Mouse (Mus musculus) G1E (cell line): ENCODE data around the gene Dnajc14. TPM values are rescaled to one million over a fixed set of nuclear protein-coding genes. Genes with fewer than 3 reads are reported as not detected.

Experiments used
- ATAC-seq: 2 replicates; pipeline ENCODE4 v1.8.0; 2016; ENCODE audit warnings: mild to moderate bottlenecking; ENCODE audit not compliant: insufficient number of reproducible peaks, poor library complexity, low FRiP score, severe bottlenecking; ENCODE audit errors: extremely low read depth
- DNase-seq: peaks from one replicate; pipeline ENCODE4 v3.0.0; 2012; ENCODE audit warnings: low spot score
- H3K27me3 ChIP-seq: 2 replicates; pipeline ENCODE4 v1.6.1; 2012; ENCODE audit warnings: mild to moderate bottlenecking, low read length, inconsistent platforms; ENCODE audit not compliant: insufficient read depth
- H3K36me3 ChIP-seq: replicated peaks from 2 replicates; pipeline ENCODE3; 2012; ENCODE audit warnings: mild to moderate bottlenecking, inconsistent platforms
- H3K4me1 ChIP-seq: 2 replicates; pipeline ENCODE4 v1.6.1; 2012; ENCODE audit warnings: low read depth, low read length, inconsistent platforms, mixed read lengths; ENCODE audit not compliant: insufficient read depth
- H3K4me3 ChIP-seq: 2 replicates; pipeline ENCODE4 v1.5.1; 2012; ENCODE audit warnings: low read depth, mild to moderate bottlenecking, inconsistent platforms, low read length, moderate library complexity, mixed read lengths
- H3K9me3 ChIP-seq: replicated peaks from 2 replicates; pipeline ENCODE4 v1.6.1; 2012; ENCODE audit warnings: inconsistent platforms
- CTCF ChIP-seq: IDR thresholded peaks from 2 replicates; pipeline ENCODE4 v1.5.1; 2012; ENCODE audit warnings: low read depth, low read length, inconsistent platforms, mixed read lengths
- GATA1 ChIP-seq: IDR thresholded peaks from 2 replicates; pipeline ENCODE4 v1.6.1; 2012; ENCODE audit warnings: borderline replicate concordance, low read length, inconsistent platforms, mixed read lengths
- GATA2 ChIP-seq: IDR thresholded peaks from 2 replicates; pipeline ENCODE4 v1.6.1; 2012; ENCODE audit warnings: low read depth, low read length, inconsistent platforms, borderline replicate concordance
- POLR2AphosphoS5 ChIP-seq: IDR thresholded peaks from 2 replicates; pipeline ENCODE4 v1.6.1; 2012; ENCODE audit warnings: low read depth, low read length, inconsistent platforms; ENCODE audit not compliant: insufficient replicate concordance
- TAL1 ChIP-seq: conservative IDR thresholded peaks from 2 replicates; pipeline ENCODE4 v1.6.1; 2012; ENCODE audit warnings: low read depth, low read length, inconsistent platforms, mixed read lengths
- polyA plus RNA-seq: library from polyadenylated mRNA; stranded (reverse); fragments of >175 nt; gene quantifications from 2 replicates; pipeline ENCODE4 v1.2.3, GENCODE M21; 2012
- total RNA-seq, 2 experiments: library from RNA; stranded (forward) in 1 of 2; stranded (reverse) in 1 of 2; fragments of 200-1000 nt in 1 of 2; fragments of >200 nt in 1 of 2; fragmentation: Nextera tagmentation in 1 of 2; gene quantifications; 2 replicates each; pipeline ENCODE4 v1.2.3; 2014 to 2017

The Dnajc14 gene
- total and polyA plus RNA-seq, 3 experiments: 12.6 to 36.9 (median 20.6) TPM

- no peak for ATAC-seq
Measured at GRCm38 (mm10) chr10:128837400-128837799, 33.5 kb downstream of the Dnajc14 start.

GRCm38 (mm10) chr10:128839434-128839833 lies 35.6 kb downstream of the Dnajc14 start:
- Histone ChIP-seq H3K4me3 (no peak overlapping the region), H3K36me3 (peaks cover 85% of the 10 kb centered on the region), H3K4me1 (peaks cover 2% of the 10 kb centered on the region; the same call in 1 of the 2 replicates), H3K9me3 (no peaks in the 10 kb centered on the region), H3K27me3 (no peaks in the 10 kb centered on the region)
- DNase-seq (no peak), ATAC-seq (no peak)
- TF ChIP-seq GATA1 (no peak), GATA2 (no peak), TAL1 (no peak), CTCF (no peak), POLR2AphosphoS5 (no peak)

More at GRCm38 (mm10) chr10:128837400-128837799, 33.5 kb downstream of the Dnajc14 start:
- no peak for DNase-seq
- Histone ChIP-seq H3K36me3 (peaks cover 88% of the 10 kb centered on the region), H3K4me3 (no peak overlapping the region), H3K4me1 (peaks cover 2% of the 10 kb centered on the region; the same call in 1 of the 2 replicates), H3K9me3 (no peaks in the 10 kb centered on the region), H3K27me3 (no peaks in the 10 kb centered on the region)
- TF ChIP-seq GATA2 (no peak), POLR2AphosphoS5 (no peak), GATA1 (no peak), CTCF (no peak), TAL1 (no peak)

GRCm38 (mm10) chr10:128840612-128841011 lies 36.8 kb downstream of the Dnajc14 start:
- DNase-seq (no peak), ATAC-seq (no peak)
- H3K4me3 ChIP-seq: no peak overlapping the region
- H3K4me1 ChIP-seq: peaks cover 2% of the 10 kb centered on the region; the same call in 1 of the 2 replicates
- H3K27me3 ChIP-seq: no peaks in the 10 kb centered on the region
- no peaks in the 10 kb centered on the region for H3K9me3 ChIP-seq
- TF ChIP-seq TAL1: no peak
- TF ChIP-seq GATA2: no peak
- no peak for TF ChIP-seq CTCF
- TF ChIP-seq GATA1: no peak
- no peak for TF ChIP-seq POLR2AphosphoS5
- peaks cover 85% of the 10 kb centered on the region for H3K36me3 ChIP-seq

- Histone ChIP-seq H3K9me3 (no peaks in the 10 kb centered on the region), H3K36me3 (peaks cover 85% of the 10 kb centered on the region), H3K27me3 (no peaks in the 10 kb centered on the region), H3K4me1 (peaks cover 5% of the 10 kb centered on the region; the same call in 1 of the 2 replicates), H3K4me3 (no peak overlapping the region)
- no peak for DNase-seq
- ATAC-seq: no peak
- TF ChIP-seq TAL1 (no peak), GATA2 (no peak), POLR2AphosphoS5 (no peak), CTCF (no peak)
Measured at GRCm38 (mm10) chr10:128843260-128843659, 39.4 kb downstream of the Dnajc14 start.

- H3K4me3 ChIP-seq: no peak overlapping the region
- no peaks in the 10 kb centered on the region for H3K9me3 ChIP-seq
- ATAC-seq: no peak
- peaks cover 14% of the 10 kb centered on the region for H3K4me1 ChIP-seq
- TF ChIP-seq GATA2 (no peak), CTCF (no peak), TAL1 (no peak), POLR2AphosphoS5 (no peak), GATA1 (no peak)
- peaks cover 86% of the 10 kb centered on the region for H3K36me3 ChIP-seq
- H3K27me3 ChIP-seq: no peaks in the 10 kb centered on the region
- DNase-seq: no peak
Measured at GRCm38 (mm10) chr10:128845516-128845915, 41.7 kb downstream of the Dnajc14 start.

- DNase-seq (no peak), ATAC-seq (no peak)
- TF ChIP-seq CTCF (no peak), GATA2 (no peak)
- Histone ChIP-seq H3K27me3 (no peaks in the 10 kb centered on the region), H3K36me3 (peaks cover 83% of the 10 kb centered on the region), H3K4me3 (no peak overlapping the region), H3K4me1 (peaks cover 14% of the 10 kb centered on the region), H3K9me3 (no peaks in the 10 kb centered on the region)
Measured at GRCm38 (mm10) chr10:128846664-128847063, 42.8 kb downstream of the Dnajc14 start.

GRCm38 (mm10) chr10:128848426-128848825 lies 44.6 kb downstream of the Dnajc14 start:
- DNase-seq: no peak
- H3K36me3 ChIP-seq: peaks cover 77% of the 10 kb centered on the region
- TF ChIP-seq GATA2: no peak
- TF ChIP-seq CTCF: no peak
- TF ChIP-seq GATA1: no peak
- no peak for TF ChIP-seq POLR2AphosphoS5
- no peak for TF ChIP-seq TAL1
- H3K27me3 ChIP-seq: no peaks in the 10 kb centered on the region
- no peak overlapping the region for H3K4me3 ChIP-seq
- ATAC-seq: no peak
- H3K4me1 ChIP-seq: peaks cover 14% of the 10 kb centered on the region
- no peaks in the 10 kb centered on the region for H3K9me3 ChIP-seq
